Mouse (Mus musculus) CH12.LX (cell line): ENCODE results near the gene Slc24a2. TPM values are rescaled to one million over a fixed set of nuclear protein-coding genes. Genes with fewer than 3 reads are reported as not detected.

ENCODE experiments used
- DNase-seq: peaks from one replicate; pipeline ENCODE4 v3.0.0-alpha.2; 2013; ENCODE audit errors: extremely low read depth
- H3K27ac ChIP-seq: 2 replicates; pipeline ENCODE4 v1.5.1; 2012; ENCODE audit warnings: low read depth, mild to moderate bottlenecking, control low read depth, moderate library complexity; ENCODE audit not compliant: insufficient read depth
- H3K27me3 ChIP-seq: replicated peaks from 2 replicates; pipeline ENCODE3; 2012; ENCODE audit warnings: inconsistent platforms
- H3K36me3 ChIP-seq, 2 experiments: replicated peaks in 1 of 2; 2 replicates each; pipeline versions ENCODE3 to v1.6.1; 2012; ENCODE audit warnings: inconsistent platforms in 1 of 2, low read length in 1 of 2, mild to moderate bottlenecking in 1 of 2, mixed read lengths in 1 of 2, moderate library complexity in 1 of 2; ENCODE audit not compliant: control insufficient read depth in 1 of 2, insufficient read depth in 1 of 2
- H3K4me1 ChIP-seq, 2 experiments: 2 replicates each; pipeline ENCODE4 v1.6.1; 2012; ENCODE audit warnings: inconsistent platforms in 1 of 2, moderate library complexity in 1 of 2; ENCODE audit not compliant: insufficient read depth in 2 of 2, control insufficient read depth in 1 of 2
- H3K4me2 ChIP-seq: 2 replicates; pipeline ENCODE4 v1.6.1; 2012; ENCODE audit warnings: low read depth, mild to moderate bottlenecking, control low read depth; ENCODE audit not compliant: poor library complexity, insufficient read depth, severe bottlenecking
- H3K4me3 ChIP-seq, 3 experiments: fragments of 150-350 bp in 1 of 3; sonication (generic) in 1 of 3; replicated peaks in 1 of 3; 2 replicates each; pipeline versions ENCODE3 to v1.5.1; 2011 to 2012; ENCODE audit warnings: low read depth in 2 of 3, low read length in 2 of 3, mild to moderate bottlenecking in 2 of 3, moderate library complexity in 2 of 3, control low read depth in 1 of 3, improper control_type of control experiment in 1 of 3, inconsistent platforms in 1 of 3, mixed read lengths in 1 of 3; ENCODE audit not compliant: poor library complexity in 1 of 3
- H3K79me2 ChIP-seq: replicated peaks from 2 replicates; pipeline ENCODE4 v1.6.1; 2012; ENCODE audit warnings: mild to moderate bottlenecking, moderate library complexity; ENCODE audit not compliant: control insufficient read depth, poor library complexity, insufficient read depth, severe bottlenecking; ENCODE audit errors: extremely low read depth
- H3K9ac ChIP-seq: 2 replicates; pipeline ENCODE4 v1.6.1; 2012; ENCODE audit warnings: low read depth, mild to moderate bottlenecking, control low read depth, moderate library complexity; ENCODE audit not compliant: insufficient read depth
- H3K9me3 ChIP-seq: replicated peaks from 2 replicates; pipeline ENCODE3; 2012; ENCODE audit warnings: low read length, inconsistent platforms, mixed read lengths
- BHLHE40 ChIP-seq: IDR thresholded peaks from 2 replicates; pipeline ENCODE4 v1.6.1; 2011; ENCODE audit warnings: mild to moderate bottlenecking, low read depth, low read length, improper control_type of control experiment
- CTCF ChIP-seq, 2 experiments: IDR thresholded peaks in 1 of 2; conservative IDR thresholded peaks in 1 of 2; 2 replicates each; pipeline ENCODE4 v1.5.1; 2011 to 2012; ENCODE audit warnings: low read depth in 2 of 2, low read length in 2 of 2, improper control_type of control experiment in 1 of 2, inconsistent platforms in 1 of 2, mild to moderate bottlenecking in 1 of 2, moderate library complexity in 1 of 2
- ELF1 ChIP-seq: IDR thresholded peaks from 2 replicates; pipeline ENCODE4 v1.6.1; 2014; ENCODE audit warnings: low read depth, mild to moderate bottlenecking, inconsistent platforms, low read length, improper control_type of control experiment
- EP300 ChIP-seq: IDR thresholded peaks from 2 replicates; pipeline ENCODE4 v1.6.1; 2011; ENCODE audit warnings: low read length, improper control_type of control experiment
- ETS1 ChIP-seq: conservative IDR thresholded peaks from 2 replicates; pipeline ENCODE4 v1.6.1; 2012; ENCODE audit warnings: low read depth, mild to moderate bottlenecking, inconsistent platforms, low read length, improper control_type of control experiment, moderate library complexity
- GABPA ChIP-seq: IDR thresholded peaks from 2 replicates; pipeline ENCODE4 v1.6.1; 2012; ENCODE audit warnings: low read depth, low read length, improper control_type of control experiment, inconsistent platforms; ENCODE audit not compliant: insufficient replicate concordance
- HCFC1 ChIP-seq: IDR thresholded peaks from 2 replicates; pipeline ENCODE4 v1.6.1; 2012; ENCODE audit warnings: low read depth, mild to moderate bottlenecking, inconsistent platforms, low read length, improper control_type of control experiment
- IRF4 ChIP-seq: IDR thresholded peaks from 2 replicates; pipeline ENCODE4 v1.6.1; 2014; ENCODE audit warnings: low read depth, mild to moderate bottlenecking, inconsistent platforms, low read length, improper control_type of control experiment
- JUND ChIP-seq: conservative IDR thresholded peaks from 2 replicates; pipeline ENCODE4 v1.6.1; 2011; ENCODE audit warnings: low read depth, low read length, improper control_type of control experiment
- MAZ ChIP-seq: IDR thresholded peaks from 2 replicates; pipeline ENCODE4 v1.6.1; 2012; ENCODE audit warnings: low read depth, mild to moderate bottlenecking, inconsistent platforms, low read length, improper control_type of control experiment, moderate library complexity
- MYC ChIP-seq: IDR thresholded peaks from 2 replicates; pipeline ENCODE4 v1.6.1; 2011; ENCODE audit warnings: low read depth, mild to moderate bottlenecking, improper control_type of control experiment, low read length
- NELFE ChIP-seq: IDR thresholded peaks from 2 replicates; pipeline ENCODE4 v1.6.1; 2011; ENCODE audit warnings: low read depth, low read length, improper control_type of control experiment
- NRF1 ChIP-seq: IDR thresholded peaks from 2 replicates; pipeline ENCODE4 v1.6.1; 2014; ENCODE audit warnings: low read depth, mild to moderate bottlenecking, inconsistent platforms, low read length, improper control_type of control experiment, moderate library complexity
- PAX5 ChIP-seq: IDR thresholded peaks from 2 replicates; pipeline ENCODE4 v1.6.1; 2012; ENCODE audit warnings: low read length, inconsistent platforms, mixed read lengths
- POLR2A ChIP-seq: IDR thresholded peaks from 2 replicates; pipeline ENCODE4 v1.6.1; 2011; ENCODE audit warnings: low read depth, mild to moderate bottlenecking, improper control_type of control experiment, low read length
- RAD21 ChIP-seq: IDR thresholded peaks from 2 replicates; pipeline ENCODE4 v1.6.1; 2011; ENCODE audit warnings: low read depth, mild to moderate bottlenecking, low read length, improper control_type of control experiment, moderate library complexity
- RCOR1 ChIP-seq: conservative IDR thresholded peaks from 2 replicates; pipeline ENCODE4 v1.6.1; 2012; ENCODE audit warnings: low read depth, mild to moderate bottlenecking, inconsistent platforms, low read length, improper control_type of control experiment
- SMC3 ChIP-seq: IDR thresholded peaks from 2 replicates; pipeline ENCODE4 v1.6.1; 2011; ENCODE audit warnings: low read depth, low read length, improper control_type of control experiment
- TCF12 ChIP-seq: IDR thresholded peaks from 2 replicates; pipeline ENCODE4 v1.6.1; 2014; ENCODE audit warnings: low read depth, mild to moderate bottlenecking, inconsistent platforms, low read length, improper control_type of control experiment
- ZNF384 ChIP-seq: IDR thresholded peaks from 2 replicates; pipeline ENCODE4 v1.6.1; 2012; ENCODE audit warnings: low read depth, low read length, improper control_type of control experiment, inconsistent platforms
- dilution Hi-C: fragments of 300-500 bp; cut with MboI; formaldehyde crosslinking; loops from 2 replicates; pipeline ENCODE4 v1.14.3; 2020; ENCODE audit warnings: low sequenced_read_pairs; ENCODE audit not compliant: extremely low pct_unique_long_range_greater_than_20kb, extremely low pct_ligation_motif_present
- in situ Hi-C: fragments of 300-500 bp; cut with MboI; formaldehyde crosslinking; loops from 3 replicates; pipeline ENCODE4 v1.14.3; 2019; ENCODE audit warnings: low sequenced_read_pairs, low pct_ligation_motif_present, low pct_unique_long_range_greater_than_20kb, mixed read lengths
- polyA plus RNA-seq: library from polyadenylated mRNA; unstranded; fragments of >175 nt; gene quantifications from 2 replicates; pipeline ENCODE4 v1.2.1, GENCODE M21; 2012; ENCODE audit warnings: low read depth; ENCODE audit not compliant: insufficient read length
- total RNA-seq, 2 experiments: library from RNA; depleted of rRNA; stranded (reverse); fragments of 300-350 nt in 1 of 2; fragments of >200 nt in 1 of 2; gene quantifications; 2 replicates each; pipeline ENCODE4 v1.2.3; 2012 to 2014

Slc24a2 gene
- total and polyA plus RNA-seq, 3 experiments, result not detected

DNA sequence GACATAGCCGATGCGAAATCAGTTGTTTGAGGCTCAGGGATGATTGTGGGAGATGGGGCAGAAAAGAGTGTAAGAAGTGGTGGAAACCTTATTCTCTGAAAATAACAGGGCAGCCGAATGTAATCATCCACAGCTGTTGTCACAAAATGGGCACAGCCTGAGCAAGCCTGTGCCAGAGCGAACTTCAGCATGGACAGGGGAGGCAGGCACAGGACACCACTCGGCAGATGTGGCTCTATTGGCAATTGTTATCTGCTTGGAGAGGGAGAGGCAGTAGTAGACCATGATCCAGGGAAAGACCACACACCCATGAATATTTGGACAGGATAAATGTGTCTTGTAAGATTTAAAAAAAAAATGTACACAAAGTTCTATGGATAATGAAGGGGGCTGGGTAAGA lies 253.0 kb downstream of the Slc24a2 start:
- H3K4me2 ChIP-seq, result no peak overlapping the region
- no peak overlapping the region for H3K27ac ChIP-seq
- no peak for DNase-seq
- in situ Hi-C loops (no loop called here), dilution Hi-C loops (no loop called here)
- no peaks in the 10 kb centered on the region for H3K4me1 ChIP-seq
- TF ChIP-seq SMC3, result no peak
- TF ChIP-seq MYC, result no peak
- TF ChIP-seq RCOR1, result no peak
- TF ChIP-seq GABPA, result no peak
- no peak overlapping the region for H3K4me3 ChIP-seq
- no peaks in the 10 kb centered on the region for H3K79me2 ChIP-seq
- H3K36me3 ChIP-seq, result no peaks in the 10 kb centered on the region
- no peaks in the 10 kb centered on the region for H3K9me3 ChIP-seq
- H3K27me3 ChIP-seq, result no peaks in the 10 kb centered on the region
- no peak overlapping the region for H3K9ac ChIP-seq

DNA sequence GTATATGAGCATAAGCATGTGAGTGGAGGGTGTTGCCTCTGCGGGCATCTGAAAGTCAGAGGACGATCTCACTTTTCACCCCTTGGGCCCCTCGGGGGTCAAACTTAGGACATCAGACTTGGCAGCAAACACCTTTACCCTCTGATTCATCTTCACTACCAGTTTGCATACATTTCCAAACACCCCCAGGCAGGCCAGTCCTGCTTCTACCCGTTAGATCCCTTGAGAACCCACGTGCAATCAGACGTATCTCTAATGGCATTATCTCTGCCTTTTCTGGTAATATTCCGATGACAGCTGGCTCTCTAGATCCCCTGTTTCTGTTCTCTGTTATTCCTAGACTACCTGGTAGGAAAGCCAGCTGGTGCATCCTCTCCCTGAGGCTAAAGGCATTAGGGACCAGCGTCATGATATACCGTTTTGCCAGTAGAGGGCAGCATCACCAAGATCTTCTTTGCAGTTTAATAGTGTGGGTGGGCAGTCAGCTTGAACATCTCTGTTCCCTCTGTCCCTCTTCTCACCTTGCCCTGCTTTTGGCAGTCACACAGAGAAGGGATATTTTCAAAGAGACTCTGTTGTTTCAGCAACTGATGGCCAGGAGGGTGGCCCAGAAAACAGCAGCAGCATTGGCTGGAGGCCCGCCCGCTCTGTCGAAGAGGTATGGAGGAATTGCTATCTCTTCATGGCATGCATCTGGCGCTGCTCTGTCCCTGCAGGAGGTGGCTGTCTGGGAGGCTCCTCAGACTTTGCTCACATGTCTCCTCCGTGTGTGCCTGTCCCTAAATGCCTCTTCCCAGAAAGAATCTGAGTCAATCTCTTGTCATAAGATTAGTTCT lies 272.5 kb downstream of the Slc24a2 start:
- TF ChIP-seq NRF1 (no peak), JUND (no peak), ELF1 (no peak), ETS1 (no peak), RAD21 (peak; percentile 62), RCOR1 (no peak), HCFC1 (no peak), EP300 (no peak), NELFE (no peak), BHLHE40 (no peak), PAX5 (no peak), GABPA (no peak), TCF12 (no peak), ZNF384 (no peak), MAZ (no peak), IRF4 (no peak), SMC3 (peak; percentile 42; the same call in 1 of the 2 replicates), POLR2A (no peak), CTCF (conservative IDR thresholded peaks at IDR 0.05 in 1 of 2, IDR thresholded peaks at IDR 0.05 in 1 of 2; ENCODE audit: low read depth in 2 of 2, low read length in 2 of 2) (peak; percentile 71 to 72)
- dilution Hi-C loops (no loop called here), in situ Hi-C loops (no loop called here)
- Histone ChIP-seq H3K4me2 (no peak overlapping the region), H3K4me1 (no peaks in the 10 kb centered on the region), H3K79me2 (no peaks in the 10 kb centered on the region), H3K27ac (no peak overlapping the region), H3K36me3 (no peaks in the 10 kb centered on the region), H3K9ac (no peak overlapping the region), H3K27me3 (peaks cover 4% of the 10 kb centered on the region), H3K4me3 (no peak overlapping the region), H3K9me3 (no peaks in the 10 kb centered on the region)
- peak; percentile 62 for DNase-seq
